Mouse (Mus musculus) layer of hippocampus, adult 9-10 months (tissue): ENCODE results near the gene Col23a1.

Experiments used
- DNase-seq: peaks from one replicate; pipeline ENCODE4 v3.0.0; 2022; ENCODE audit warnings: low spot score

Col23a1 gene

DNA sequence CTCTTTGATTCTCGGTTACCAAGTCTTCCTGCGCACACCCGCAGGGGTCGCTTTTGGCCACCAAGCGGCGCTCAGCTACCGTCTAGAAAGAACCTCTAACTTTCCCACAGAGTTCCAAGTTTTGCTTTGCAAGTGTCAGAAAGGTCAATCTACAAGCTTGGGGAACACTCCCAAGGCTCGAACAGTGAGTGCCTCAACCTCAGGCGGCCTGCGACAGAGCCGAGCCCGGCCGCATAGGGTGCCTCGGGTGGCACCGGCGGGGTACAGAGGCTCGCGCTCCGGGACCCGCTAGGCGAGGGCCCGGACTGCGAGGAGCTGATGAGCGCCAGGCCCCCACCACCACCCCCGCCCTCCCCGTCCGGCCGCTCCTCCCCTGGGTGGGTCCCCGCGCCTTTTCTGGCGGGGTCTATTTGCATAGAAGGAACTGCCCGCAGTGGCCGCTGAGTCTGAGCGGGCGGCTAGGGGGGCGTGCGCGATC, at the start of gene Col23a1:
Col23a1 (plus strand) TSS at position 357 of the 478 bp plus-strand sequence.
- DNase-seq, result peak; percentile 39

DNA sequence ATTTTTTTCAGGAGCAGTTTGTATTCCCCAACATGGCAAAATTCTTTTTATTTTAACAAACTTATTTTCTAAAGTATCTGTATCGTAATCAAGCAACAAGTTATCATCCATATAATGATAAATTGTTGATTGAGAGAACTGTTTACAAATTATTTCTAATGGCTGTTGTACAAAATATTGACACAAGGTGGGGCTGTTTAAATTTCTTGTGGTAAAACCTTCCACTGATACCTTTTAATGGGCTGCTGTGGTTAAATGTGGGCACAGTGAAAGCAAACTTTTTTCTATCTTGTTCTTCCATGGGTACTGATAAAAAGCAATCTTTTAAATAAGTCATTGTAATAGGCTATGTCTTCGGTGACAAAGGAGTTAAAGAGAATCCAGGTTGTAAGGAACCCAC, 46.8 kb upstream of the Col23a1 start:
- no peak for DNase-seq

DNA sequence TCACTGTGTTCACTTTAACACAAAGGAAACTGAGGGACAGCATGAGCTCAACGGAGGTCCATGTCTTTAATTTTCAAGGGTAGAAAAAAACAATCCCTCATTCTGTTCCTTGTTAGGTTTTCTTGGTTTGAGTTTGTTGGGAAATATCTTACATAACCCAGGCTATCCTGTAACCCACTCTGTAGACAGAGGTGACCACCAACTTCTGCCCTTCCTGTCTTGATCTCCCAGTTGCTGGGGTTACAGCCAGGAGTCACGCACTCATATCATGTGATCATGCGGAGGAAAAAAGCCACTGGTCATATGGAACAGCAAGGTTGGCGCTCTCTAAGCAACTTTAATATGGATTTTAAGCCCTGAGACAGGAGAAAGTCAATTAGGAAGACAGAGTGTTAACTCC, 32.7 kb upstream of the Col23a1 start:
- no peak for DNase-seq

DNA sequence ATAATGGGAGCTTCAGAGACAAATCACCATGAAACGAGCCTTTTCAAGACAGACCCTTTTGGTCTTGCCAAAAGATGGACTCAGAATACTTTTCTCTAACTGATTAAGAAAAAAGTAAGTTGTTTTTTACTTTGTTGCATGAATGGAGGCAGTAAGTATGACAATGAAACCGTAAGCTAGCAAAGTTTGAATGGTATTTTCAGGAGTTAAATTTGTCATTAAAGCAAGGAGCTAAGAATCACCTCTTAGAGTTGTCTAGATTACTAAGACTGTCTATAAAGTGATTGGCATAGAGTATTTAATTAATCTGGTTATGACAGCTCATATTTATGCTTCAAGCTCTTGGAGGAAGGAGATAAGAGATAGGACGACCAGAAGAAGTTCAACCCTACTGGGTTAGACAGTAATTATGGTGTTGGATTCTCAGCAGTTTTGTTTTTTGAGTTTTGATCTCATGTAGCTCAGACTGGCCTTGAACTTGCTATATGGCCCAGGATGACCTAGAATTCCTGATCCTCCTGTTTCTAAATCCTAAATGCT, 28.0 kb upstream of the Col23a1 start, which contains the start of gene Clk4:
Clk4 (plus strand) TSS at position 51 of the 540 bp plus-strand sequence.
- DNase-seq, result no peak

DNA sequence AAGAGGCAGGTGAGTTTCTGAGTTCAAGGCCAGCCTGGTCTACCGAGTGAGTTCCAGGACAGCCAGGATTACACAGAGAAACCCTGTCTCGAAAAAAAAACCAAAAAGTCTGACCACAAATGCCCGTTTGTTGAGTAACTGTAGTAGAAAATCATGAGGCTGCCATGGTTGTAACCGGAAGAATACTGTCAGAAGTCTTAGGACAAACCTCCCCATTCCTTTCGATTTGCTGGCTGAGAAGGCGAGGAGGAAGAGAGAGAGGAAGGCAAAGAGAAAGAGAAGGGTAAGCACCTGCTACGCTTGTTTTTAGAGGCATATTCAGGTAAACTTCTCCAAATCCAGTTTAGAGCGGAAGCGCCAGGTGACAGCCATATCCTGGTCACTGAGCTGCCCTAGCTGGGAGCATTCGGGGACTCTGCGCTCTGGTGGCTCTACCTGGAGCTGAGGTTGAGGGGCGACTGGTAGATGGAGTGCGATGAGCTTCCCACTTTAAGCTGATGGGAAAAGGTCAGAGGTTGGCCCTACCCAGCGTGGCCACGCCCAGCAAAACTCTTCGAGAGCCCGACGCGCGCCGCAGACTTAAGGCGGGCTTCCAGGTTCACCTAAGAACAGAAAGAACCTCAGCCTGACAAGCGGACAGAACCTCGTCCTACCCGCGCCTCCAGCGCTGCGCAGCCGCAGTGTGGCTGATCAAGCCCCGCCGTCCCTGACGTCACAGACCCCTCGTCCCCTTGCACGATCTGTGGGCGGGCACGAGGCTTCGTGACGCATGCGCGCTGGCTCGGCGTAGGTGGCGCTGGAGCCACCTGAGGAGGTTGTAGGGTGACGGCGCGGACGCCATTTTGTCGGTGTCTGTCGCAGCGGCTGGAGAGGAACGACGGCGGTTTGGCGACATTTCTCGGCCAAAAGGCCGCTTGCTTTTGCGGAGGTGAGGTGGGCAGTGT, 27.1 kb upstream of the Col23a1 start, which contains the start of gene BC049762:
BC049762 (minus strand) TSS at position 705 of the 944 bp plus-strand sequence.
- peak; percentile 95 for DNase-seq

DNA sequence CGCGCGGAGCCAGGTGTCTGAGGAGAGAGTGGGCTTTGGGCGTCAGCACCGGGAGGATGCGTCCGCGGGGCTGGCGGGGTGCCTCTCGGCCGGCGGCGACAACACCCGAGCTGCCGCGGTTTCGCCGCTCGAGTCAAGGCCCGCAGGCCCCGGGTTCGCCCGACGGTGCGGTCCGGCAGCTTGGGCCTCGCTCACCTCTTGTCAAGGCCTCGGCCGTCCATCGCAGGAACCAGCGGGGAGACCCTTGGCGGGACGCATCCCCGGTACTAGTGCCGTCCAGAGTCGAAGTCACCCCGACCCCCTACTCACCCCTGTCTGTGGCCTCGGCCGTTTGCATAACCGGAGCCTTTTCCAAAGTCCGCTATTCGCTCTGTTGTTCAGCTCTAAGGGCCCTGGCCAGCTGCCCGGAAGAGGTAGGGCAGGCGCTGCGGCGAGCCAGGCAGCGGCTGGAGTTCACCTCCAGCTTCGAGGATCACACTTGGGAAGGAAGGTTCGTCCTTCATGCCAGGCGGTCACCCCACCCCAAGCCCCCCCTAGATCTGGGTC, 26.4 kb upstream of the Col23a1 start:
- peak; percentile 18 for DNase-seq

DNA sequence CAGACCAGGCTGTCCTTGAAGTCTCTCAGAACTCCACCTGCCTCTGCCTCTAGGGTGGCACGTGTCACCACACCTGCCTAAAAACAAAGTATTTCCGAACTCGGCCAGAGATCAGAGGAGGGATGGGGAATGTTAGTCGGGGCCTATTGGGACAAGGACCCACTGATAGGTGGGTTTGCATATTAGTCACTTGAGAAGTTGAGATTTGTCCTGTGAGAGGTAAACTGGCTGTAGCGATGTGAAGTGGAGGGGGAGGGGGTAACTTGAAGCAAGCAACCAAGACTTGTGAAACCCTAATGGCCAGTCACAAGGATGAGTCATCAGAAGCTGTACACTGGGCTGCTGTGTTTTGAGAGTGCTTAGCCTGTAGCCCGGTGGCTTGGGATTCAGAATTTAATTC, 25.4 kb upstream of the Col23a1 start:
- no peak for DNase-seq

DNA sequence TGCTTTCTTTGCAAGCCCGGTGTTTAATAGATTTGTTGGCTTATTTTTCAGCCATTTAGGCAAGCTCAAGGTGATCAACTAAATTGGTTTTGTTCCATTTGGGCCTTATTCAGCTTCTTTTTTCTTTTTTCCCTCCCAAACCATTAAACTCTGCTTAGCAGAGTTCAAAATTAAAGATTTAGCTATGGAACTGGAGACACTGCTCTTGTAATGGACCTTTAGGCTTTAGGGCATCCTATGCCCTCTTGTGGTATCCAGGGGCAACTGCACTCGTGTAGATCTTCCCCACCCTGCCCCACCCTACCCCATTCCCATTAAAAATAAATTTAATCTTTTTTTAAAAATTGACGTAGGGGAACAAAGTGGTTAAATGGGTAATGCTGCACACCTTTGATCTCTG, 24.4 kb upstream of the Col23a1 start:
- no peak for DNase-seq

DNA sequence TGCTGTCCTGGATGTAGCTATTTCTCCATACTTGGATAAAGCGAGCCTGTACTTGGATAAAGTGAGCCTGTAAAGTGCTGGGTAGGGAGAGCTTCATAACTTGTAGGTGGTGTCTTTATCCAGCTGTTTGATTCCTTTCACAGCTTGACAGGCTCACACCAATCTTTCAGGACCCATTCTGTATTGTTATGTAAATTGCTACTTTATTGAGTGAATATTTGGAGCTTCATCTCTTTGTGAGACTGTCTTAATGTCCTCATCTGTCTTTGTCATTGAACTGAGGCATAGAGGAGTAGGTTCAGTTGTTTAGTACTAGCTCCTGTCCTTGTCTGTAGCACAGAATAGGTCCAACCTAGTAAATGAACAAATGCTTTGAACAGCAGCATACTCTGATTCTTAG, 15.3 kb upstream of the Col23a1 start:
- DNase-seq, result no peak

DNA sequence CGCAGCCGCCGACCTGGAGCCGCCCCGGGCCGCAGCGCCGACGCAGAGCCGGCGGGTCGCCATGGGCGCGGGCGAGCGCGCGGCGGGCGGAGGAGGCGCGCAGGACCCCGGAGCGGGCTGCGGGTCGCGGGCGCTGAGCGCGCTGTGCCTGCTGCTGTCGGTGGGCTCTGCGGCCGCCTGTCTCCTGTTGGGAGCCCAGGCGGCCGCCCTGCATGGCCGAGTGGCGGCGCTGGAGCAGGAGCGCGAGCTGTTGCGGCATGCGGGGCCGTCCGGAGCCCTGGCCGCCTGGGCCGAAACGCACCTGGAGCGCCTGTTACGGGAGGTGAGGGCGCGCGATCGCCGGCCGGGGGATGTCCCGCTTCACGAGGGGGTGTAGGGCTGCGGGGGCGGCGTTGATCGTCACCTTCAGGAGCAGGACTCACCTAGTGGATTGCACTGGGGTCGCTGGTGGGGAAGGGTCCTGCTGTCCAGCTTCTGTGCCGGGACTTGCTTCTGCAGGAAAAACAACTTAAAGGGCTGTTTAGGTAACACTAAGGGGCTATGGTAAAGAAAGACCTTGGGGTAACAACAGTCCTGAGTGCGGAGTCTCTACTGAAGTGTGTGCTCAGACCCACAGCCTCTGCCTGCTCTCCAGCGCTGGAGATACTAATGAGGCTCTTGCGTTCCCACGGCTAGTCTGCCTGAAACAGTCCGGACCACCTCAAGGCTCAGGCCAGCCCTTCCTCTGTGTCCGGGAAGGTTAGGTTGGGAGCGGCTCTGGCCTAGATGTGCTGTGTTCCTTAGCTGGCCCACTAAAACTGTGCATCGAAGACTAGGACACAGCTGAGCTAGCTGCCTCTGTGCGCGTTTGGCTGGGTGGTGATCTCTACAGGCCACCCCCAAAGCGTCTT, 591 bp downstream of the Col23a1 start:
- no peak for DNase-seq

DNA sequence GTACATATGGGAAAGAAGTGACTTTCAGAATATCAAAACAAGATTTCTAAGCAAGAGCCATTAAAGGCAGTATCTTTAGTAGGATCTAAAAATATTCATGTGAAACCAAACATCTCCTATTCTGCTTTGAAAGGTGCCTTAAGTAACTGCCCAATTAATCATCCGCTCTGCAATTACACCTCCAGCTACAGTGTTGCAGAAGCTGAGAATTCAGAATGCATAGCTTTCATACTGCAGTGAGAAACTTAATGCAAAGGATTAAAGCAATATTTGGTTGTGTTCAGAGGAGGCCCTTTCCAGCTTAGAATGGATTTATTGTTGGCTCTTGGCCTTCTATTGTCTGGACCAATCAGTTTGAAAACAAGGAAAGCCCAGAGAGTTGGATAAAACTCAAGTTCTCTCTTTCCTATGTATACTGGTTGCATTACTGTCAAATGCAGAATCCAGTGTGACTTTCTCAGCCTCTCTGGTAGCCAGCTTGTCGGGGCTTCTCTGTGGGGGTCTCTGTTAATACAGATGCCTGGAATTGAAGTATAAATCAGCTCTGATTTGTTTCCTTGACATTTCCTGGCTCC, 4.3 kb downstream of the Col23a1 start:
- DNase-seq, result no peak

DNA sequence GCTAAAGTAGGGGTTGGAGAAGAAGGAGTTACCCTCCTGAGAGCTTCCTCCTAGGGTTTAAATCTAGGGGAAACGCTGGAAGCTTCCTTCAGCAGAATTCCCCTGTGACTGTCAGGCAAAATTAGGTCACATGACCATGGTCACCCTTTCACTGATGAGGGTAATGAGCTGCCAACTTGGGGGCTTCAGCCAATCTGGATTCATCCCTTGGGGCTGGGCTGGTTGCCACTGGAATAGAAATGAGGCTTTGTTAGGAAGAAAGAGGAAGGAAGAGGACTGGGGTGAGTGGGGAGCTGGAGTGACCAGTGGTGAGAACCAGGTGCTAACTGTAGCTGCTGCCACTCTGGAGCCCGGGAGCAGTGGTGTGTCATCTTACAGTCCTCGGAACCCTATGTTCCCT, 6.0 kb downstream of the Col23a1 start:
- DNase-seq, result no peak

DNA sequence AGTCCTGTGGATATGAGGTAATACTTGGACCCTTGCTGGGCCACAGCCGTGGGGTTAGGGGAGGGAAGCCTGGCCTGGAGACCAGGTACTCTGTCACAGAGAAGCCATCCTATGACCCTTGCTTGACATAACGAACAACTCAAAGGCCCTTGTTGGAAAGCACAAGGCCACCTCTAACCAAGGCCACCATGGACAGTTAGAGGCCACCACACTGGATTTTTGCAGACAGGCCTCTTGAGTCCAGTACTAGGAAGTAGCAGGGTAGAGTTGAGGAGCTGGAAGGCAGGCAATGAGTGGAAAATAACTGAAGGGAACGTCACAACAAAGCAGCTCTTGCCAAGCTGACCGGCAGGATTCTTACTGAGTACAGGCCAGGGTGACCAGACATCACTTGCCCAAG, 9.0 kb downstream of the Col23a1 start:
- DNase-seq, result no peak

DNA sequence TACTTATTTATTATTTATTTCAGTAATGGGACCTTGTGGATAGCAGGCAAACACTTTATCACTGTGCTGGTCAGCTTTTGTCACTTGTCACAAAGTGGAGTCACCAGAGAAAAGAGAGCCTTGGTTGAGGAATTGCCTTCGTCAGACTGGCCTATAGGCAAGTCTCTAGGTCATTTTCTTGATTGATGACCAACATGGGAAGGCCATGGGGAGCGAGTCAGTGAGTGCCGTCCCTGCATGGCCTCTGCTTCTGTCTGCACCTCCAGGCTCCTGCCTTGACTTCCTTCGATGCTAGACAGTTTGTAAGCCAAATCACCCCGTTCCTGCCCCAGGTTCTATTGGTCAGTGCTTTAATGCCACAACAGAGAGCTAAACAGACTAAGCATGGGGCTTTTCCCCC, 12.7 kb downstream of the Col23a1 start:
- DNase-seq, result no peak

DNA sequence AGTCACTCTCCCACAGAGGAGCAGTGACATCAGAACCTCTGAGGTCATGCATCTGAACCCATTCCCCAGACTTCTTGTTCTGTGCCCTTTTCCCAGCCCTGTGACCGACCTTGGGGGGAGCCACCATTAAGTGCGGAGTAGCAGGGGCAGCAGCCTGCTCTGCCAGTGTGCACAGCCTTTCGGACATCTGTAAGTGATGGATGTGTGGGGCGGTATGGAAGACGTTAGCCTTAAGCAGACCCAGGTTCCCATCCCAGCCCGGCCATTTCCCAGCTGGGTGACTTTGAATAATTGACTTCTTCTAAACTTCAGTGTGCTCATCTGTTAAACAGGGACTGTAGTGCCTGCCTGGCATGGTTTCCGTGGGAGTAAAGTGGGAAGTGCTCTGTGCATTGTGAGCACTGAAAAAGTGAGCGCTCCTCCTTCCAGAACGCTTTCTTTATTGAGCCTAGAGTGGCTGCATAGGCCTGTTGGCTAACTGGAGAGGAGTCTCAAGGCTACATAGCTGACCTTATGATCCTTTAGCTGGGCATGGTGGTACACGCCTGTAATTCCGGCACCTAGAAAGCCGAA, 14.3 kb downstream of the Col23a1 start:
- DNase-seq, result no peak

DNA sequence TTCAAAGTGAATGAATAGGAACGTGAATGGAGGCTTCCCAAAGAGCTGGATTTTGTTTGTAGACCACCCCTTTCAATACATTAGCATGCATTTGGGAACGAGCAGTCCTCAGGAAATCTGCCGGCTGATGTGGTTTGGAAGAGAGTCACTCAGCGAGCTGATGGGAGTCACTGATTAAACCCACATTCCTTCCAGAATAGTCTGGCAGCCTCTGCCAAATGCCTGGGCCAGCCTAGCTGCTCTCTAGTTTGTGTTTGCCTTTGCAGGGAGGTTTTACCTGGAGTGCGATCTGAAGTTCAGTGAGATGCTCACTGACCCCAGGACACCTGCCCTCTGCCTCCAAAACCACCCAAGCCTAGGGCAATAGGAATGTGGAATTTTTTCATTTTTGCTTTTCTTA, 18.6 kb downstream of the Col23a1 start:
- DNase-seq, result no peak

DNA sequence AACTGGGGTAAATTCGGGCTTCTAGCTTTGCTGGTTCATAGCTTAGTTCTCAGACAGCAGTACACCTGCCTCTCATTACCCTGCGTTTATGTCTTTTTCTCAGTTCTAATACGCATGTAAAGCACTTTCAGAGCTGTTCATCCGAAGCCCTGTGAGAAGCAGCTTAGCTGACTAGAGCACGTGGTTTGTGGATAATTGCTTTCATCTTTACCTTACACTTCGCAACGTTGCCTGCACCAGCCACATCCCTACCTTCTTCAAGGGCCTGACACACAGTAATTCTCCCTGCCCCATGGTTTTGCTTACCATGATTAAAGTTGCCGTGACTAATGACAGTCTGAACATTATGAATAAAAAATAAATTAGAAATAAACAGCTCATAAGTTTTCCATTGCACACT, 22.1 kb downstream of the Col23a1 start:
- DNase-seq, result no peak

DNA sequence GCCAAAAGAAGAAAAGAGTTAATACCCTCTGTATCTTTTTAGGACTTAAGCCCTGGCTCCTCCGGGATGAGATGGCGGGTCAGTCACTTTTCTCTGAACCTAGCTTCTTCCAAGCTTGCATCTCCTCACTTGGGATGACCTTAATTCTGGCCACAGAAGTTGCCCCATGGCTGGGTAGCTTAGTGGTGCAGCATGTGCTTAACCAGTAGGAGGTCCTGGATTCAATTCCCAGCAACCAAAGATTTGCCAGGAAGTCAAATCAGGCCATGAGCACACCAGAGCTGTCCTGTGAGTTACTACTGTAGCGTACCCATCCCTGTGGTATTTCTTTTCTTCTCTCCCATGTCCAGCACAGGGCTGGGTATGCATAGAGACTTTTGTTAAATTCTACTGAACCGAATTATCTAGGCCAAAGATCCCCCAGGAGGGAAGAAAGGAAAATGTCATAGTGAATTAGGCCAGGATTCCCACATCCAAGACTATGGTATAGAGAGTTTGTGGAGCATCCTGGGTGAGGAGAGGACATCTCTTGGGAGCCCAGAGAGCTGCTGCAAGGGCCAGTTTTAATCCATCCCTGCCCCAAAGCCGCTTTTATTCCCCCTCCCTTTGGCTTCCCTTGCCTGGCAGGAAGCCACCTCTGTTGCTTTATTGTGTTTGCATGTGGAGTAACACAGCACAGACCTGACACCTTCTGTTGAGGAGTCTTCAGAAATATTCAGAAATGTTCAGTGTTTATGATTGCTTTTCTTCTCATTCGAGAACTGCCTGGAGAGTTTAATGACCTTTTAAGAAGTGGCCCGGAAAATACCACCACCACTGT, 26.5 kb downstream of the Col23a1 start:
- DNase-seq, result no peak

DNA sequence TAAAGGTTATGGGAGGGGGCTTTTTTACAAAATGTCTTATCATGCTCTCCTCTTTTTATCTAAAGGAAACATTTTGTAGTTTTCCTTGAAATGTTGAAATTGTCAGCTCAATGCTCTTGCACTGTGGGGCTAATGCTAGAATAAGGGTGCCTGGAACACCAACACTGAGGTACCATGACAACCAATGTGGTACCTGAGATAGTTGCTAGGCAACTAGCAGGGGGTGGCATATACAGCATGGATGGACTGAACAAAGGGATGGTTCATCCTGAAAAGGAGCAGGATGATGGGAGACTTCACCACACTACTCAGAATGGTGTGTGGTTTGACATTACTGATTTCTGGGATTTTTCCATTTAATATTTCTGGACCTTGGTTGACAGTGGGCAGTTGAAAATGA, 30.9 kb downstream of the Col23a1 start:
- no peak for DNase-seq

DNA sequence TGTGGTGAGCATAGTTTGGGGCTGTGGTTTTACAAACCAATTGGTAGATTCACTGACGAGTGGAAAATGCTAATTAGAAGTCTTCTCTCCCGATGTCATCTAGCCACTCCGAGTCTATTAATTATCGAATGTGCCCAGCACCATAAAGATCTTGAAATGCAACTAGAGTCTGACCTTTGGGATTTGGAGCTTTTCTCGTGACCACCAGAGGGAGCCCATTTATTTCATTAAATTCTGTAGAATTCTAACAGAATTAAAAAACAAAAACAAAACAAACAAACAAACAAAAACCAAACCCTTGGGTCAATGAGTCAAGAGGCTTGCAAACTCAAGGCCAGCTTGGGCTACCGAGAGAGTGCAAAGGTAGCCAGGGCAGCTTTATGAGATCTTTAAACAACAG, 37.2 kb downstream of the Col23a1 start:
- DNase-seq, result no peak
